Mouse (Mus musculus) heart, adult 2 months (tissue): Measurements from ENCODE around the gene Phospho1.

Source experiments
- CTCF ChIP-seq: fragments of 200-600 bp; IDR thresholded peaks from 2 replicates; pipeline ENCODE4 v1.8.1; 2022; ENCODE audit warnings: antibody characterized with exemption, mild to moderate bottlenecking, moderate library complexity
- EP300 ChIP-seq: fragments of 200-500 bp; IDR thresholded peaks from 2 replicates; pipeline ENCODE4 v1.6.1; 2011; ENCODE audit warnings: low read depth, low read length, control low read depth; ENCODE audit not compliant: insufficient read depth

DNA sequence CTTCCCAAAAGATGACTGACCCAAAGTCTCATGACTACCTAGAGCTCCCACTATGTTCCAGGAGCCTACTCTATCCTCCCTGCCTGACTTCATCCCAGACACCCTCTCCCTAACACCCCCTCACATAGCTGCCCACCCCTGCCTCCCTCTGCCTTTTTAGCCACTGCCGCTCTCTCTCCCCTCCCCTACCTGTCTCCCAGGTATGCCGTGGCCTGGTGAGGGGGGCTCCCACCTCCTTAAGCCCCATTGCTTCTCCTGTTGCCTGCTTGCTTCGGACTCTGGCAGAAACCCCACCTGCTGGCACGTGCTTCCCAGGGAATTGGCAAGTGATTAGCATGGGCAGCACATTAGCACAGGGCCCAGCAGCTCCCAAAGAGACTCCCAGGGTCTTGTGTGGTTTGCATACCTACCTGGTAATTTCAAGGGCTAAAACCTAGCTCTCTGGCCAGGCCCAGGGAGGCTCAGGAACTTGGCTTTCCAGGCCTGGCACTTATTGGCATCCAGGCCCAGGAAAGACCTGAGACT lies 5.3 kb downstream of the Phospho1 start:
- TF ChIP-seq CTCF, result no peak
- TF ChIP-seq EP300, result no peak
